Mouse (Mus musculus) lung, embryonic 14.5 days (tissue): Measurements from ENCODE around the gene Rfc4. TPM values are rescaled to one million over a fixed set of nuclear protein-coding genes. Genes with fewer than 3 reads are reported as not detected.

Experiments used
- ATAC-seq: fragments of 200-750 bp; cut with Nextera tagmentation; 2 replicates; pipeline ENCODE4 v1.8.0; 2017; ENCODE audit warnings: mild to moderate bottlenecking, moderate TSS enrichment, moderate library complexity; ENCODE audit not compliant: insufficient read depth
- DNase-seq: peaks from one replicate; pipeline ENCODE4 v3.0.0-alpha.2; 2015
- H3K27ac ChIP-seq: fragments of 300-500 bp; sonication (generic); 2 replicates; pipeline ENCODE4 v1.5.1; 2014; ENCODE audit warnings: low read depth, mild to moderate bottlenecking, moderate library complexity
- H3K27me3 ChIP-seq: fragments of 300-500 bp; sonication (generic); 2 replicates; pipeline ENCODE4 v1.6.1; 2014; ENCODE audit warnings: low read length, control low read depth; ENCODE audit not compliant: insufficient read depth
- H3K36me3 ChIP-seq: fragments of 300-500 bp; sonication (generic); 2 replicates; pipeline ENCODE4 v1.6.1; 2014; ENCODE audit warnings: control low read depth; ENCODE audit not compliant: insufficient read depth
- H3K4me1 ChIP-seq: fragments of 300-500 bp; sonication (generic); 2 replicates; pipeline ENCODE4 v1.6.1; 2014; ENCODE audit warnings: antibody characterized with exemption, control low read depth; ENCODE audit not compliant: insufficient read depth
- H3K4me2 ChIP-seq: fragments of 300-500 bp; sonication (generic); 2 replicates; pipeline ENCODE4 v1.6.1; 2014; ENCODE audit warnings: mild to moderate bottlenecking
- H3K4me3 ChIP-seq: fragments of 300-500 bp; sonication (generic); 2 replicates; pipeline ENCODE4 v1.5.1; 2014; ENCODE audit warnings: low read depth, low read length
- H3K9ac ChIP-seq: fragments of 300-500 bp; sonication (generic); 2 replicates; pipeline ENCODE4 v1.6.1; 2014
- H3K9me3 ChIP-seq: fragments of 300-500 bp; sonication (generic); 2 replicates; pipeline ENCODE4 v1.6.1; 2016; ENCODE audit warnings: low read depth, low read length, control low read depth
- CTCF ChIP-seq: IDR thresholded peaks from 2 replicates; pipeline ENCODE4 v1.5.1; 2016; ENCODE audit warnings: antibody characterized with exemption, low read depth
- WGBS: fragments of 180-500 bp; shearing (Covaris S2); extraction: QIAGEN DNeasy Blood & Tissue Kit; methylation state at CpG from one replicate; pipeline ENCODE4 v1.1.7; 2014; 5-methylcytosine and 5-hydroxymethylcytosine counted together
- polyA plus RNA-seq: library from polyadenylated mRNA; unstranded; fragments of >200 nt; fragmentation: Nextera tagmentation; extraction: Ambion mirVana; gene quantifications from 2 replicates; pipeline ENCODE4 v1.2.1, GENCODE M21; 2014

Gene Rfc4
- polyA plus RNA-seq, 1 experiment from 2014 or later: 148 TPM

GRCm38 (mm10) chr16:23151423-23151822 lies 23.9 kb upstream of the Rfc4 start:
- DNase-seq (peak; percentile 74), ATAC-seq (no peak; the same call in 1 of the 2 replicates)
- Histone ChIP-seq H3K4me2 (no peak overlapping the region), H3K27me3 (no peaks in the 10 kb centered on the region), H3K9ac (no peak overlapping the region), H3K4me1 (no peaks in the 10 kb centered on the region), H3K9me3 (no peaks in the 10 kb centered on the region), H3K27ac (no peak overlapping the region), H3K36me3 (no peaks in the 10 kb centered on the region), H3K4me3 (no peak overlapping the region)
- 15% methylated on average over 2 of the region's 2 CpGs for WGBS
- peak; percentile 60 for TF ChIP-seq CTCF

- H3K4me2 ChIP-seq: no peak overlapping the region
- no peak overlapping the region for H3K4me3 ChIP-seq
- H3K4me1 ChIP-seq: no peaks in the 10 kb centered on the region
- no peaks in the 10 kb centered on the region for H3K27me3 ChIP-seq
- ATAC-seq (no peak), DNase-seq (no peak)
- WGBS: 55% methylated on average over 8 of the region's 8 CpGs
- TF ChIP-seq CTCF: no peak
- no peaks in the 10 kb centered on the region for H3K36me3 ChIP-seq
- no peak overlapping the region for H3K9ac ChIP-seq
- no peaks in the 10 kb centered on the region for H3K9me3 ChIP-seq
- H3K27ac ChIP-seq: no peak overlapping the region
Observed at GRCm38 (mm10) chr16:23149396-23149795, 21.9 kb upstream of the Rfc4 start.

- no peak for ATAC-seq
- Histone ChIP-seq H3K4me2 (no peak overlapping the region), H3K27me3 (no peaks in the 10 kb centered on the region), H3K4me3 (no peak overlapping the region), H3K9ac (no peak overlapping the region), H3K36me3 (no peaks in the 10 kb centered on the region), H3K4me1 (no peaks in the 10 kb centered on the region), H3K27ac (no peak overlapping the region), H3K9me3 (no peaks in the 10 kb centered on the region)
- no peak for TF ChIP-seq CTCF
- WGBS: 78% methylated on average over 2 of the region's 2 CpGs
- DNase-seq: no peak
Observed at GRCm38 (mm10) chr16:23148936-23149335, 21.4 kb upstream of the Rfc4 start.

GRCm38 (mm10) chr16:23146280-23146679 lies 18.7 kb upstream of the Rfc4 start, which contains the start of gene Adipoq:
TSS of gene Adipoq (plus strand) at chr16:23146536.
- ATAC-seq (no peak), DNase-seq (no peak)
- H3K36me3 ChIP-seq: no peaks in the 10 kb centered on the region
- no peaks in the 10 kb centered on the region for H3K27me3 ChIP-seq
- H3K4me1 ChIP-seq: no peaks in the 10 kb centered on the region
- 87% methylated on average over 3 of the region's 3 CpGs for WGBS
- TF ChIP-seq CTCF: no peak
- H3K9me3 ChIP-seq: no peaks in the 10 kb centered on the region
- H3K9ac ChIP-seq: no peak within 1 kb of the TSS
- no peak within 1 kb of the TSS for H3K27ac ChIP-seq
- no peak within 1 kb of the TSS for H3K4me3 ChIP-seq
- no peak within 1 kb of the TSS for H3K4me2 ChIP-seq

GRCm38 (mm10) chr16:23145211-23145610 lies 17.7 kb upstream of the Rfc4 start:
- Histone ChIP-seq H3K4me2 (no peak overlapping the region), H3K4me3 (no peak overlapping the region), H3K27me3 (no peaks in the 10 kb centered on the region), H3K27ac (no peak overlapping the region), H3K4me1 (no peaks in the 10 kb centered on the region), H3K9ac (no peak overlapping the region), H3K36me3 (no peaks in the 10 kb centered on the region), H3K9me3 (no peaks in the 10 kb centered on the region)
- WGBS: 66% methylated on average over 5 of the region's 5 CpGs
- ATAC-seq: no peak
- no peak for DNase-seq
- no peak for TF ChIP-seq CTCF

- no peaks in the 10 kb centered on the region for H3K27me3 ChIP-seq
- H3K36me3 ChIP-seq: no peaks in the 10 kb centered on the region
- ATAC-seq (no peak), DNase-seq (no peak)
- H3K4me2 ChIP-seq: no peak overlapping the region
- no peaks in the 10 kb centered on the region for H3K4me1 ChIP-seq
- H3K4me3 ChIP-seq: no peak overlapping the region
- no peak for TF ChIP-seq CTCF
- WGBS: 88% methylated on average over 7 of the region's 7 CpGs
- no peaks in the 10 kb centered on the region for H3K9me3 ChIP-seq
- no peak overlapping the region for H3K27ac ChIP-seq
- no peak overlapping the region for H3K9ac ChIP-seq
Observed at GRCm38 (mm10) chr16:23144326-23144725, 16.8 kb upstream of the Rfc4 start.

GRCm38 (mm10) chr16:23140911-23141310 lies 13.4 kb upstream of the Rfc4 start:
- Histone ChIP-seq H3K27ac (no peak overlapping the region), H3K4me3 (no peak overlapping the region), H3K27me3 (no peaks in the 10 kb centered on the region), H3K36me3 (no peaks in the 10 kb centered on the region), H3K9ac (no peak overlapping the region), H3K4me2 (no peak overlapping the region), H3K9me3 (no peaks in the 10 kb centered on the region), H3K4me1 (no peaks in the 10 kb centered on the region)
- DNase-seq (no peak), ATAC-seq (no peak)
- WGBS: 93% methylated on average over 3 of the region's 3 CpGs
- no peak for TF ChIP-seq CTCF

- Histone ChIP-seq H3K9ac (no peak overlapping the region), H3K9me3 (no peaks in the 10 kb centered on the region), H3K27ac (no peak overlapping the region), H3K4me1 (no peaks in the 10 kb centered on the region), H3K36me3 (no peaks in the 10 kb centered on the region), H3K4me2 (no peak overlapping the region), H3K27me3 (no peaks in the 10 kb centered on the region), H3K4me3 (no peak overlapping the region)
- no peak for TF ChIP-seq CTCF
- DNase-seq (no peak), ATAC-seq (no peak)
- 63% methylated on average over 4 of the region's 4 CpGs for WGBS
Observed at GRCm38 (mm10) chr16:23136406-23136970, 9.0 kb upstream of the Rfc4 start.
